Mouse (Mus musculus) neural tube, embryonic 15.5 days (tissue): ENCODE data around the gene Sac3d1. TPM values are rescaled to one million over a fixed set of nuclear protein-coding genes. Genes with fewer than 3 reads are reported as not detected.
"Not testable (repeated sequence)": the region's sequence is repeated elsewhere in the genome, so short reads cannot be mapped to it uniquely, and the experiment has no call there.

ENCODE experiments used
- ATAC-seq: fragments of 200-750 bp; cut with Nextera tagmentation; 2 replicates; pipeline ENCODE4 v1.8.0; 2017; ENCODE audit warnings: mild to moderate bottlenecking, moderate TSS enrichment, moderate library complexity; ENCODE audit not compliant: low FRiP score
- H3K27ac ChIP-seq: fragments of 300-500 bp; sonication (generic); replicated peaks from 2 replicates; pipeline ENCODE4 v1.5.1; 2015; ENCODE audit warnings: mild to moderate bottlenecking, inconsistent platforms
- H3K27me3 ChIP-seq: fragments of 300-500 bp; sonication (generic); replicated peaks from 2 replicates; pipeline ENCODE4 v1.6.1; 2015; ENCODE audit warnings: inconsistent platforms
- H3K36me3 ChIP-seq: fragments of 300-500 bp; sonication (generic); 2 replicates; pipeline ENCODE4 v1.6.1; 2015; ENCODE audit warnings: inconsistent platforms
- H3K4me1 ChIP-seq: fragments of 300-500 bp; sonication (generic); 2 replicates; pipeline ENCODE4 v1.6.1; 2015; ENCODE audit warnings: inconsistent platforms
- H3K4me2 ChIP-seq: fragments of 300-500 bp; sonication (generic); 2 replicates; pipeline ENCODE4 v1.6.1; 2015; ENCODE audit warnings: inconsistent platforms, mild to moderate bottlenecking, moderate library complexity
- H3K4me3 ChIP-seq: fragments of 300-500 bp; sonication (generic); replicated peaks from 2 replicates; pipeline ENCODE4 v1.5.1; 2015; ENCODE audit warnings: mild to moderate bottlenecking, inconsistent platforms
- H3K9ac ChIP-seq: fragments of 300-500 bp; sonication (generic); replicated peaks from 2 replicates; pipeline ENCODE4 v1.6.1; 2015; ENCODE audit warnings: mild to moderate bottlenecking, inconsistent platforms
- H3K9me3 ChIP-seq: fragments of 300-500 bp; sonication (generic); replicated peaks from 2 replicates; pipeline ENCODE4 v1.6.1; 2016; ENCODE audit warnings: inconsistent platforms
- WGBS: fragments of 180-500 bp; shearing (Covaris S2); methylation state at CpG from one replicate; pipeline ENCODE4 v1.1.7; 2015; ENCODE audit warnings: mixed read lengths; 5-methylcytosine and 5-hydroxymethylcytosine counted together
- polyA plus RNA-seq: library from polyadenylated mRNA; unstranded; fragments of >200 nt; fragmentation: Nextera tagmentation; extraction: Ambion mirVana; gene quantifications from 2 replicates; pipeline ENCODE4 v1.2.1, GENCODE M21; 2015

Gene Sac3d1
- polyA plus RNA-seq, 1 experiment from 2014 or later, result 52.7 TPM

GRCm38 (mm10) chr19:6133197-6133596 lies 14.7 kb upstream of the Sac3d1 start:
- Histone ChIP-seq H3K36me3 (peaks cover 35% of the 10 kb centered on the region), H3K9ac (0 out of 2 replicates have a peak overlapping the region, but pooled peaks have one; percentile 10)
- not testable (repeated sequence) for ATAC-seq, H3K9me3 ChIP-seq, H3K4me1 ChIP-seq, H3K27ac ChIP-seq, H3K4me3 ChIP-seq, H3K27me3 ChIP-seq, H3K4me2 ChIP-seq
- WGBS, result 54% methylated on average over 1 of the region's 1 CpGs

- ATAC-seq, result no peak
- WGBS, result 74% methylated on average over 7 of the region's 7 CpGs
- Histone ChIP-seq H3K36me3 (peaks cover 29% of the 10 kb centered on the region), H3K27me3 (no peaks in the 10 kb centered on the region), H3K4me3 (no peak overlapping the region), H3K9ac (0 out of 2 replicates have a peak overlapping the region, but pooled peaks have one; percentile 10), H3K9me3 (no peaks in the 10 kb centered on the region), H3K4me2 (no peak overlapping the region), H3K4me1 (peaks cover 4% of the 10 kb centered on the region), H3K27ac (peak overlapping the region; percentile 9; the same call in 1 of the 2 replicates)
Measured at GRCm38 (mm10) chr19:6132171-6132827, 13.8 kb upstream of the Sac3d1 start.

GRCm38 (mm10) chr19:6130414-6131128 lies 12.1 kb upstream of the Sac3d1 start:
- not testable (repeated sequence) for H3K4me2 ChIP-seq, H3K27me3 ChIP-seq, ATAC-seq, H3K27ac ChIP-seq, H3K4me1 ChIP-seq, H3K9ac ChIP-seq, H3K9me3 ChIP-seq, H3K4me3 ChIP-seq
- 86% methylated on average over 7 of the region's 7 CpGs for WGBS
- H3K36me3 ChIP-seq, result peaks cover 16% of the 10 kb centered on the region

GRCm38 (mm10) chr19:6127760-6128341 lies 9.4 kb upstream of the Sac3d1 start, which contains the start of gene Snx15:
Snx15 (minus strand) TSS chr19:6128304.
- Histone ChIP-seq H3K4me2 (peak within 1 kb of the TSS; percentile 57), H3K36me3 (0 out of 2 replicates have a peak, but pooled peaks cover 5% of the 10 kb centered on the region)

GRCm38 (mm10) chr19:6126789-6127580 lies 8.5 kb upstream of the Sac3d1 start:
- WGBS, result 73% methylated on average over 10 of the region's 10 CpGs
- H3K9ac ChIP-seq, result no peak overlapping the region
- ATAC-seq, result no peak

More at GRCm38 (mm10) chr19:6127760-6128341, 9.4 kb upstream of the Sac3d1 start, which contains the start of gene Snx15:
- under 1% methylated on average over 32 of the region's 32 CpGs for WGBS
- Histone ChIP-seq H3K27ac (peak within 1 kb of the TSS; percentile 94), H3K9me3 (no peaks in the 10 kb centered on the region), H3K4me1 (peaks cover 13% of the 10 kb centered on the region), H3K27me3 (no peaks in the 10 kb centered on the region), H3K4me3 (peak within 1 kb of the TSS; percentile 57), H3K9ac (peak within 1 kb of the TSS; percentile 74)
- peak; percentile 96 for ATAC-seq

GRCm38 (mm10) chr19:6126289-6126688 lies 7.8 kb upstream of the Sac3d1 start:
- Histone ChIP-seq H3K27ac (no peak overlapping the region), H3K4me2 (no peak overlapping the region), H3K9ac (no peak overlapping the region), H3K9me3 (no peaks in the 10 kb centered on the region), H3K4me3 (no peak overlapping the region), H3K27me3 (no peaks in the 10 kb centered on the region), H3K4me1 (peaks cover 13% of the 10 kb centered on the region), H3K36me3 (0 out of 2 replicates have a peak, but pooled peaks cover 5% of the 10 kb centered on the region)
- 18% methylated on average over 4 of the region's 4 CpGs for WGBS
- ATAC-seq, result no peak

More at GRCm38 (mm10) chr19:6126789-6127580, 8.5 kb upstream of the Sac3d1 start:
- Histone ChIP-seq H3K36me3 (0 out of 2 replicates have a peak, but pooled peaks cover 5% of the 10 kb centered on the region), H3K27ac (peak overlapping the region; percentile 94; the same call in 1 of the 2 replicates), H3K9me3 (no peaks in the 10 kb centered on the region), H3K4me1 (peaks cover 13% of the 10 kb centered on the region), H3K4me3 (peak overlapping the region; percentile 57), H3K4me2 (peak overlapping the region; percentile 57), H3K27me3 (no peaks in the 10 kb centered on the region)

- Histone ChIP-seq H3K27ac (no peak overlapping the region), H3K4me1 (peaks cover 14% of the 10 kb centered on the region), H3K9me3 (no peaks in the 10 kb centered on the region), H3K4me2 (no peak overlapping the region), H3K9ac (no peak overlapping the region), H3K27me3 (no peaks in the 10 kb centered on the region), H3K36me3 (peaks cover 10% of the 10 kb centered on the region), H3K4me3 (no peak overlapping the region)
- no peak for ATAC-seq
- 73% methylated on average over 2 of the region's 2 CpGs for WGBS
Measured at GRCm38 (mm10) chr19:6124898-6125297, 6.4 kb upstream of the Sac3d1 start.

- Histone ChIP-seq H3K4me2 (no peak overlapping the region), H3K27ac (no peak overlapping the region), H3K9me3 (no peaks in the 10 kb centered on the region), H3K27me3 (no peaks in the 10 kb centered on the region), H3K4me3 (no peak overlapping the region), H3K36me3 (peaks cover 10% of the 10 kb centered on the region), H3K4me1 (peaks cover 23% of the 10 kb centered on the region), H3K9ac (no peak overlapping the region)
- WGBS, result 62% methylated on average over 8 of the region's 8 CpGs
- ATAC-seq, result no peak
Measured at GRCm38 (mm10) chr19:6123330-6123729, 4.9 kb upstream of the Sac3d1 start.

- Histone ChIP-seq H3K9ac (no peak overlapping the region), H3K4me1 (peaks cover 31% of the 10 kb centered on the region), H3K27ac (no peak overlapping the region), H3K4me3 (no peak overlapping the region), H3K9me3 (no peaks in the 10 kb centered on the region), H3K4me2 (no peak overlapping the region), H3K36me3 (peaks cover 10% of the 10 kb centered on the region), H3K27me3 (no peaks in the 10 kb centered on the region)
- 41% methylated on average over 19 of the region's 19 CpGs for WGBS
- ATAC-seq, result no peak
Measured at GRCm38 (mm10) chr19:6121761-6122160, 3.3 kb upstream of the Sac3d1 start.

GRCm38 (mm10) chr19:6118677-6119185 lies 281 bp upstream of the Sac3d1 start:
- peak overlapping the region; percentile 92 for H3K4me2 ChIP-seq
- peaks cover 35% of the 10 kb centered on the region for H3K4me1 ChIP-seq
- peak; percentile 54 for ATAC-seq
- H3K36me3 ChIP-seq, result peaks cover 33% of the 10 kb centered on the region
- H3K4me3 ChIP-seq, result peak overlapping the region; percentile 71
- no peaks in the 10 kb centered on the region for H3K9me3 ChIP-seq
- under 1% methylated on average over 8 of the region's 8 CpGs for WGBS
- H3K9ac ChIP-seq, result peak overlapping the region; percentile 78
- H3K27me3 ChIP-seq, result no peaks in the 10 kb centered on the region
- H3K27ac ChIP-seq, result peak overlapping the region; percentile 95
